Mouse (Mus musculus) small intestine, adult 2 months (tissue): ENCODE results near the gene 1700069L16Rik.

ENCODE experiments used
- CTCF ChIP-seq: fragments of 200-500 bp; IDR thresholded peaks from 2 replicates; pipeline ENCODE4 v1.5.1; 2012; ENCODE audit warnings: low read depth, mild to moderate bottlenecking, control low read depth, inconsistent platforms, low read length, moderate library complexity, mixed read lengths; ENCODE audit not compliant: insufficient replicate concordance, insufficient read length; ENCODE audit errors: extremely low read depth
- POLR2A ChIP-seq: fragments of 200-500 bp; IDR thresholded peaks from 2 replicates; pipeline ENCODE4 v1.6.1; 2012; ENCODE audit warnings: low read depth, mild to moderate bottlenecking, control low read depth, inconsistent platforms, low read length, moderate library complexity

GRCm38 (mm10) chr5:113734376-113734775 lies 9.8 kb upstream of the 1700069L16Rik start:
- TF ChIP-seq CTCF (no peak), POLR2A (no peak)
